Mouse (Mus musculus): Measurements from ENCODE around the gene Cadm1. TPM values are rescaled to one million over a fixed set of nuclear protein-coding genes. Genes with fewer than 3 reads are reported as not detected.

The Cadm1 gene
- polyA plus RNA-seq, 1 experiment, result not detected

DNA sequence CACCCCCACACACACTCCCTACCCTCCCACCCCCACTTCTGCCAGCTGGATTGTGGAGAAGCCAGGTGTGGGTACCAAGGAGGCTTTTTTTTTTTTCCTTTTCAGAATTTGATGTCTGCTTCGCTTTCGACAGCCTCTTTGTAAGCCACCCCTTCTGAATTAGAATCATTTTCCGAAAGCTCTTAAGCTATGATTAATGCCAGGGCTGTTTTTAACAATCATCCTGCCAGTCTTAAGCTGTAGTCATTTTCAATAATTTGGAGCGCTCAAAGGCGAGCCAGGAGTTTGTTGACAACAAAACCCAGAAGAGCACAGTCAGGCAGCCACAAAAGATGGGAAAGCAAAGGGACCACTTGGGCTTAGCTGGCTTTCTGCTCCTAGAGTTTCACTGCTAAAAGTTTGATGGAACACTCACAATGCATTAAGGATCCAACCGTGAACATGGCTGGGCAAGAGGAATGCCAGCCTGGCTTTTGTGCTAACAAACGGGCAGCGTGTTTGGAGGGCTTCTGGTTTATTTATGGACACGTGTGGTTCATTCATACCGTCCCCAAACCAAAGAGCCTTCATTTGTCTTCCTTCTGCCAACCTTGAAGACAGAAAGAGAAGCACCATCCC lies 328.9 kb downstream of the Cadm1 start:
- TF ChIP-seq GATA1 (IDR thresholded peaks at IDR 0.05; ENCODE audit: low read length), result no peak

DNA sequence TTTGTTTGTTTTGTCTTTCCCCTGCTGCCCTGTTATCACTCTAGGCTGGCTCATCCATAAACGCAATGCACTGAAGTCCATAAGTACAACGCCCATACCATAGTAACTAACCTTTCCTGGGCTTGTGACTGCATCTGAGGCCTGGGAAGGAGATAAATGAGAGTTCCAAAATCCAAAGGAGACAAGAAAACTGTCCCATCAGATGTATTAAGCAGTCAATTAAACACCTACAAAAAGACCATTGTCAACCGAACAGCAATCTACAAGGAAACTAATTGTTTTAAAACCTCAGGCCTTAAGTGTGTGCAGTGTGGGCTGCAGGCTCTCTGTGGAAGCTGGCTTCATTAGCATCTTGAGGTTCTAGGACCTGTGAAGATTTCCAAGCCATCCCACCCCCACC lies 331.0 kb downstream of the Cadm1 start:
- no peak for TF ChIP-seq GATA1 (IDR thresholded peaks at IDR 0.05; ENCODE audit: low read length)

DNA sequence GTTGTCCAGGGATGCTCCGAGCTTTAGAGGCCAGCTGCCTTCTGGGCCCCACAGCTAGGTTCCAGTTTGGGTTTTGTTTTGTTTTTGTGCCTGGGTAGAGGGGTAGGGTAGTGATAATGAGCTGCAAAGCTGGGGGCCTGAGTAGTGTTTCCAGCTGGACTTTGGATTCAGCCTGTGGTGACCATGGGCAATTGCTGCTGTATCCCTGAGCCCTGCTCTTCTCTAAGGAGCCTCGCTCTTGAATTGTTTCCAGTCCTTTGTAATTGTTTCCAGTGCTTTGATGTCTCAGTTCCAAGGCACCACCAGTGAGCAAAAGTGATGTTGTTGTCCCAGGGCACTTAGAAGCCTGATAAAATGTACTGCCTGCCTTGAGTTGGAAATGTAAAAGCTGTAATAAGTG lies 331.8 kb downstream of the Cadm1 start:
- no peak for TF ChIP-seq GATA1 (IDR thresholded peaks at IDR 0.05; ENCODE audit: low read length)

DNA sequence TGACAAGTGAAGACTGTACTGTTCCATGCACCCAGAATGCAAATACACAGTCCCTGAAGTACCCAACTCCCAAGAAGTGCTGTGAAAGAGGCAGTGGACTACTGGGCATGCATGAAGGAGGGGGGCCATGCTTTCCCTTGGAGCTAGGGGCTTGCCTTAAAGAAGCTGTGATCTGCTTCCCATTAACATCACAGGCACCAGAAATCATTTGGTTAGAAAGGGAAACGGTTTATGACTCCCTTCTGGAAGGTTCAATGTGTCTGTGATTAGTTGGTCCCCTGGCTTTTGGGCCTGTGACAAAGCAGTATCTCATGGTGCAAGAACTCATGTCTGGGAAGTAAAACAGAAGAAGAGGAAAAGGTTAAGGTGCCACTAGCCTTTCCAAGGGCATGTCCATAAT lies 336.0 kb downstream of the Cadm1 start:
- TF ChIP-seq GATA1 (IDR thresholded peaks at IDR 0.05; ENCODE audit: low read length), result no peak

DNA sequence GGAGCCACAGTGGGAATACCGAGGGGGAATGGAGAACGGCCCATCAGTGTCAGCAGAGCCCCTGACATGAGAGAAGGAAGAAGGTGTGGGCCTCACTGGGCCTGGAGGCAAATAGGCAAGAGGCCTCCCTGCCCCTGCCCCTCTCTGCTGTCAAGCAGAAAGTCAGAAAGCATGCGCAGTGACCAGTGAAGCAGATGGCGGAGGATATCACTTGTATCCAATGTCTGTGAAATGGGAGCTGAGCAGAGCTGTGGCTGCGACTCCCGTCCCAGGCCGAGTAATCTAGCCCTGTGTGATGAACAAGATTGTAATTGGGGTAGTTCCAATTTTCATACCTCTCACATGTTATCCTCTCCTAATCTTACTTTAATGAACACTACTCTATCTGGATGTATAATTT lies 337.5 kb downstream of the Cadm1 start:
- no peak for TF ChIP-seq GATA1 (IDR thresholded peaks at IDR 0.05; ENCODE audit: low read length)

DNA sequence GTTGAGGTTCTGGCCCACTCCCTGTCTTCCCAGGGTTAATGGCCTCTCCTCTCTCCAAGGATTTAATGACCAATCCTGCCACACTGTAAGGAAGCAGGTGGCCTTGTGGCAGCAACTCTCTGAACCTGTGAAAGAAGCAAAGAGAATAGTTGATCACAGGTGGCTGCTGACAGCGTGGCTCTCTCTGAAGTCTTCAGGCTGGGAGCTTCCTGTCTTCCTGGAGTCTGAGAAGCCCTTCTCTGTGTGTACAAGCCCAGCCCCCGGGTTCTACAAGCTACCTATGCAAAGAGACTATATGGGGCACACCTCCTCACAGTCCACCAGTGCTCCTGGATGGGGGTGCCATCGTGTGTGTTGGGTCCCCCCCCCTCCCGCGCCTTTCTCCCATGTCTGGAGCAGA lies 339.7 kb downstream of the Cadm1 start:
- no peak for TF ChIP-seq GATA1 (IDR thresholded peaks at IDR 0.05; ENCODE audit: low read length)

DNA sequence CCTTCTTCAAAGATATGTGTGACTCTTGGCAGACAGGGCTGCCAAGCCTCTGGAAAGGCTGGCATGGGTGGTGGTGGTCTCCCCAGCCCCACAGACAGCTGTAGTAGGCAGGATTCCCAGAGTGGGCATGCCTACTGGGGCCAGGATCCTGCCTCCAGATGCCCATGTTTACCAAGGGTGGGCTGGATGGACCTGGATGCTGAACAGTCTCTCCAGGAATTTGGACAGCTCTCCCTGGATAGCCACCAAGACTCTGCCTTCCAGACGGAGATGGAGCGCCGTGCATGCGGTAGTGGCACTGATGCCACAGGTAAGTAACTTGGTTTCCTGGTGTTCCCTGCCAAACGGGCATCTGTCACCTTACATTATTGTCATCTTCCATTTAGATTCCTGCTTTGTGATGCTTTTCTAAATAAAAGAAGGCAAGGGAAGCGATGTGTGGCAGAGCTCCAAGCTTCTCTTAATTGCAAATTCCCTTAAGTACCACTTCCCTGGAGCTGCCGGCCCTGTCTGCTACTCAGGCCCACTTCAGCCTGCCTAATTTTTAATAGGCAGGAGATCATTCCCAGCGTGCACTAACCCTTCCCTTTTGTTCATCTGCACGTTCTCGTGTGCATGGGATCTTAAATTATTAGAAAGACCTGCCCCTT lies 346.7 kb downstream of the Cadm1 start:
- no peak for TF ChIP-seq GATA1 (IDR thresholded peaks at IDR 0.05; ENCODE audit: low read length)

DNA sequence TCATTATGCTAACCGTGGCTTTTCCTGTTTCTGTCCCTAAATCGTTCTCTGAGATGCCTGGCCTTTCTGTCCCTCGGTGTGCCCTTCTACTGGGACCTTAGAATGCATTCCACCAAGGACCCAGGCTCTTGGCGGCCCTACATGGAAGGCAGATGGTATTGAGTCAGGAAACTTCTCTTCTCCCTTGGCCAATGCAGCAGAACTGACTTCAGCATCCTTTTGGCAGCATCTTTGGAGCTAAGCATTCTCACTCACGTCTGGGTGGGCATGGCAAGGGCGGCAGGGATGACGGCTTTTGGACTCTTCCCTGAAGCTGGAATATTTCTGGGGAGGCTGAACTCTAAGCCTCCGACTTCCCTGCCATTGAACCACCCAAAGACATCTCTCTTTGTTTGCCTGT lies 350.2 kb downstream of the Cadm1 start:
- no peak for TF ChIP-seq GATA1 (IDR thresholded peaks at IDR 0.05; ENCODE audit: low read length)

DNA sequence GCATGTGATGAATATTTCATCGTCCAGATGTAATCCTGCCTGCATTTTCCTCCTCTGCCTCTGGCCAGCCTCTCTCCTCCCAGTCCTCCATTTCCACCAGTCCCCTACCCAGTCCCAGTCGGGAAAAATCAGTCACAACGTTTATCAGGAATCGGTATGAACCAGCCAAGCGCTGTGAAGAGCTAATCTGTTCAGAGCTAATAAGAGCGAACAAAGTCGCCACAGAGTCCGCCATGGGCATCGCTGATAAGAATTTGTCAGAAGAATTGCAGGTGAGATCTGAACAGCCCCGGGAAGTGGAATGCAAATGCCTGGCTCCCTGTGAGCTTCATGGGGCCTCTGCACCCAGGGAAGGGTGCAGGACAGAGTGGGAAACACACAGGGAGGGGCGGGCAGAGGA lies 352.4 kb downstream of the Cadm1 start:
- TF ChIP-seq GATA1 (IDR thresholded peaks at IDR 0.05; ENCODE audit: low read length), result no peak

DNA sequence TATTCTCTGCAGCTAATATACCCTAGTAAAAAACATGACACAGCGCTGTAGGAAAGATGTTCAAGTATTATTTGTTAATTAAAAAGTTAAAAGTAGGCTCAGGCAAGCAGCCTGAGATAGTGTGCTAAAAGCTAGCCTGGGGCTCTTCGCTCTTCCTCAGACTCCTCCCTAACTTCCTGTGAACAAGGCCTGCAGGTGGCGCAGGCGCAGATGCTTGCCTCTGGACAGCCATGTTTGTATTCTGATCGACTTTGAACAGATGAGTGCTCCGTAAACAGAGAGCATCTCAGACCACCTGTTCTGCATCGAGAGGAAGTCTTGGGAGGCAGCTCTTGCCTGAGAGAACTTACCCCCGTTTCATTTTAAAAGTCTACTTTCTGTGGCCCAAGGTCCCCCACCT lies 361.7 kb downstream of the Cadm1 start:
- no peak for TF ChIP-seq GATA1 (IDR thresholded peaks at IDR 0.05; ENCODE audit: low read length)

DNA sequence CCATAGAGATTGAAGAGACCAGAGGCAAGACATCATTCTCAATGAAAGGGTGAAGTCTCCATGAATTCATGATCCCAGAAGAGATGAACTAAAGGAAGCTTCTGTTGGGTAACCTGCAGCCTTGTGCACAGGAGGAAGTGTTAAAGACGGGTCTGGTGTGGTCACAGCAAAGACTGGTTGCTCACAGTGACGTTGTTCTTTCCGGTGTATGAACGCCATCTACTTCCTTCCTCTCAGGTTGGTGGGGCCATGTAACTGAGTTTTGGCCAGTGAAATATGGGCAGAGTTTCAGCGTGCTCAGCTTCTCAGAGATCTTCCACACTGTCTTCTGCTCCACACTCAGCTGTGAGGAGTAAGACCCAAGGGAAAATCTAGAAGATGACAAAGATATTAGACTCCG lies 363.0 kb downstream of the Cadm1 start:
- TF ChIP-seq GATA1 (IDR thresholded peaks at IDR 0.05; ENCODE audit: low read length), result no peak

DNA sequence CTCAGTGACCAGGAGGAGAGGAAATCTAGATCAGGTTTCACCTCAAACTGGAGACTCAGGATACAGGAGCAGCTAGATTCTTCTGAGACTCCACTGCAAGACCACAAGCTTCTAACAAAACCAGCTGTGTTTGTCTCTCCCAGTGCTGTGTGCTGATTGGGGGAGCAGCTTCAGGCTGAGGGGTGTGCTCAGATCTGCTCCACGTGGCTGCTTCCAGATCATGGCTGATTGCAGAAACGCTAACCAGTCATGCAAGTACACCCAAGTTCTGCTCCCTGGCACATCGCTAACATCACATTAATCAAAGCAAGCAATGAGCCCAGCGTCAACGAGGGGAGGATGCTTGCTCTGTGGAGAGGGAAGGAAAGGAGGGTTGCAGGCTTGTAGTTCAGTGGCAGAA lies 364.1 kb downstream of the Cadm1 start:
- TF ChIP-seq GATA1 (IDR thresholded peaks at IDR 0.05; ENCODE audit: low read length), result no peak

DNA sequence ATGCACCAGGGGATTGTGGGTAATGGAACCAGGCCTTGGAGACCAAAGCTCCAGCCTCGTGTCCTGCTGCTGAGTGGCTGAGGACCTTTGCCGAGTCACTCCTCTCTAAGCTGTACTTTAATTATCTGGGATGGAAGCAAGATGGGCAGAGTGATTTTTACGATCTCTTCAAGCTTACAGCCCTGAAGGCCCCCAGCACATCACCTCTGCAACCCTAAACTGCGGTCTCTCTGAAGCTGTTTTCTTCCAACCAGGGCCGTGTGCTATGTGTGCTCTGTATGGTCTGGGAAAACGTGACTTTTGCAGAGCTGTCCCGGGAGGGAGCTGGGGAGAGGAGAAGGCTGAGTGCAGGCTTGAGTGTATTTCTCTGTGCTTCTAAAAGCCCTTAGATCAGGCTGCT lies 364.7 kb downstream of the Cadm1 start:
- no peak for TF ChIP-seq GATA1 (IDR thresholded peaks at IDR 0.05; ENCODE audit: low read length)

DNA sequence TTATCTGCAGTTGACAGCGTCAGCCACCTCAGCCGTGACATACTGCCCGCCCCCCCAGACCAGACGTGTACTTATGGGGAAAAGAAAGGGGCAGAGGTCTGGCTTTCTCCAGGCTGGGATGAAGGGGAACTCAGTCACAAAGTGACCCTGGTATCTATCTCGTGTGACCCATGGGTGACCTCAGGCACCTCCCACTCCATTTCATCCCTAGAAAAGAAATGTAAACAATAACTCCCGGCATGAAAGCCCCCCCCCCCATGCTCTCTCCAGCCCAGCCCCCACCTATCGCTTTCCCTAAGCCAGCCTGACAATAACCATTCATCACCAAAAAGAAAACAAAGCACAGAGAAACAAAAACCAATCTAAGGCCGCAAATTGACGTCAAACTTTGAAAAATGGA lies 365.1 kb downstream of the Cadm1 start:
- no peak for TF ChIP-seq GATA1 (IDR thresholded peaks at IDR 0.05; ENCODE audit: low read length)

DNA sequence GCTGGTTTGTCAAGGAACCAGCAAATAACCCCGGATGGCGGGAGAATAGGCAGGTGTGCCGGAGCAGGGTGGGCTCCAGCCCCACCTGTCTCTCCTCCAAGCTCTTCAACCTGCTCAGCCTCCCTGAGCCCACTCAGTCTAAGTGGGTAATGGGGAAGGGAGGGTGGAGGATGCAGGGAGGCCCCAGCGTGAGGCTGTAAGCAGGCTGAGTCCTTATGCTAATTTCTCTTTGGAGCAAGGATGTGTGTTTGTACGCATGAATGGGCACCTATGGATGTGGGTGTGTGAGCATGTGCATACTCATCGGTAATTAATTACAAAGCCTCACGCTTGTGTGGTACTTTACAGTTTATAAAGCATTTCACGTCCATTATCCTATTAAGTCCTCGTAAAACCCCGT lies 370.8 kb downstream of the Cadm1 start:
- no peak for TF ChIP-seq GATA1 (IDR thresholded peaks at IDR 0.05; ENCODE audit: low read length)

DNA sequence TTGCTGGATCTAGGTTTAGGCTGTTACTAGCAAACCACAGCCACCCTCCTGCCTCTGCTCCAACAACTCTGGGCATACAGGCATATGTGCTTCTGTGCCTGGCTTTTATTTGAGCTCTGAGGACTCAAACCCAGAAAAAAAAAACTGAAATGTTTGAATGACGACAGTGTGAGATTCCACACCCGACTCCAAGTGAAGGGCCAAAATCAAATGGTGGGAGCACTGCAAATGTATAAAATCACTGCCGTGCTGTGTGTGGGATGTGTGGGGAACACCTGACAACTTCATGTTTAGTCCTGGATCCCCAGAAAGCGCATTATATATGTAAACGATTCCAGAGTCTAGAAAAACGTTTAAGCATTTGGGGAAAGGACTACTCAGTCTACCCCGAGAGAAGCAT lies 373.7 kb downstream of the Cadm1 start:
- TF ChIP-seq GATA1 (IDR thresholded peaks at IDR 0.05; ENCODE audit: low read length), result no peak

DNA sequence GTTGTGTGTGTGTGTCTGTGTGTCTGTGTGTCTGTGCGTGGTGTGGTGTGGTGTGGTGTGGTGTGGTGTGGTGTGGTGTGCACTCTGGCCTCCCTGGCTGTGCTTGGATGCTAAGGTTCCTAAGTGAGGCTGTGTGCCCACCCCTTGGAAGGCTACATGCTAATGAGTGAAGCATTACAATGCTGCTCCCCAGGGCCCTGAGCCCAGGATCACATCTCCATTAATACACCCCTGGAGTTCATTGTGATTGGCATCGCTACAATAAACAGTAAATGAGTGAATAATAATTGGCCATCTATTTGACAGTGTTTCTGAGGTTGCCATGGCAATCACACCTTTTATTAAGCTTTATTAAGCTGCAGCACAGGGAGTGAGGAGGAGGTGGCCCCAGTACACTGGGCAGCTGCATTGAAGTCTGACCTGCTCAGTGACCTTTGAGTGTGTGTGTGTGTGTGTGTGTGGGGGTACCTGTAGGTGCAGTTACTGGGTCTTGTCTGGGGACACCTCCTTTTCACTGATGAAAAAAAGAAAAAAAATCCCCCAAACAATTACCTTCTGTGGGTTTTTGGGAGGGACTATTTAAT lies 374.5 kb downstream of the Cadm1 start:
- no peak for TF ChIP-seq GATA1 (IDR thresholded peaks at IDR 0.05; ENCODE audit: low read length)

Data from G1E-ER4 (cell line).